Mouse (Mus musculus): ENCODE measurements around the gene Senp8. TPM values are rescaled to one million over a fixed set of nuclear protein-coding genes. Genes with fewer than 3 reads are reported as not detected.

Gene Senp8
- polyA plus RNA-seq, 1 experiment from 2014 or later = 13.9 TPM

GRCm38 (mm10) chr9:59723791-59724442 lies 26.6 kb downstream of the Senp8 start:
- no peaks in the 10 kb centered on the region for H3K36me3 ChIP-seq (ENCODE audit: control insufficient read depth, insufficient read depth, low read length)
- H3K27me3 ChIP-seq (ENCODE audit: control insufficient read depth, insufficient read depth, low read length) = no peaks in the 10 kb centered on the region
- no peaks in the 10 kb centered on the region for H3K9me3 ChIP-seq (ENCODE audit: control insufficient read depth, low read length)
- H3K27ac ChIP-seq (ENCODE audit: low read depth, low read length) = peak overlapping the region; percentile 87
- H3K4me2 ChIP-seq (replicated peaks; ENCODE audit: low read depth, low read length) = peak overlapping the region; percentile 35
- no peak overlapping the region for H3K9ac ChIP-seq (ENCODE audit: low read depth, low read length)
- peak; percentile 87 for ATAC-seq (ENCODE audit: low FRiP score, low TSS enrichment)
- H3K4me1 ChIP-seq (ENCODE audit: control insufficient read depth, insufficient read depth, low read length) = peaks cover 15% of the 10 kb centered on the region
- 31% methylated on average over 8 of the region's 8 CpGs for WGBS
- no peak overlapping the region for H3K4me3 ChIP-seq (ENCODE audit: low read length)

- 17% methylated on average over 10 of the region's 10 CpGs for WGBS
- peak overlapping the region; percentile 28; the same call in 1 of the 2 replicates for H3K9ac ChIP-seq (ENCODE audit: low read depth, low read length)
These were observed 27.3 kb downstream of the Senp8 start for GRCm38 (mm10) chr9:59723096-59723657.

GRCm38 (mm10) chr9:59721144-59721543 lies 29.4 kb downstream of the Senp8 start:
- Histone ChIP-seq H3K9ac (ENCODE audit: low read depth, low read length) (no peak overlapping the region), H3K36me3 (ENCODE audit: control insufficient read depth, insufficient read depth, low read length) (no peaks in the 10 kb centered on the region), H3K27ac (ENCODE audit: low read depth, low read length) (no peak overlapping the region), H3K4me3 (ENCODE audit: low read length) (no peak overlapping the region), H3K9me3 (ENCODE audit: control insufficient read depth, low read length) (no peaks in the 10 kb centered on the region), H3K4me2 (replicated peaks; ENCODE audit: low read depth, low read length) (no peak overlapping the region), H3K4me1 (ENCODE audit: control insufficient read depth, insufficient read depth, low read length) (peaks cover 12% of the 10 kb centered on the region), H3K27me3 (ENCODE audit: control insufficient read depth, insufficient read depth, low read length) (no peaks in the 10 kb centered on the region)
- ATAC-seq (ENCODE audit: low FRiP score, low TSS enrichment) = no peak
- 85% methylated on average over 5 of the region's 5 CpGs for WGBS

More at GRCm38 (mm10) chr9:59723096-59723657, 27.3 kb downstream of the Senp8 start:
- ATAC-seq (ENCODE audit: low FRiP score, low TSS enrichment) = peak; percentile 58
- Histone ChIP-seq H3K4me3 (ENCODE audit: low read length) (peak overlapping the region; percentile 9; the same call in 1 of the 2 replicates), H3K9me3 (ENCODE audit: control insufficient read depth, low read length) (no peaks in the 10 kb centered on the region), H3K4me1 (ENCODE audit: control insufficient read depth, insufficient read depth, low read length) (peaks cover 15% of the 10 kb centered on the region), H3K4me2 (replicated peaks; ENCODE audit: low read depth, low read length) (peak overlapping the region; percentile 35), H3K27ac (ENCODE audit: low read depth, low read length) (peak overlapping the region; percentile 87), H3K27me3 (ENCODE audit: control insufficient read depth, insufficient read depth, low read length) (no peaks in the 10 kb centered on the region), H3K36me3 (ENCODE audit: control insufficient read depth, insufficient read depth, low read length) (no peaks in the 10 kb centered on the region)

GRCm38 (mm10) chr9:59718237-59718636 lies 32.3 kb downstream of the Senp8 start:
- no peaks in the 10 kb centered on the region for H3K9me3 ChIP-seq (ENCODE audit: control insufficient read depth, low read length)
- H3K27ac ChIP-seq (ENCODE audit: low read depth, low read length) = no peak overlapping the region
- no peak overlapping the region for H3K9ac ChIP-seq (ENCODE audit: low read depth, low read length)
- no peak overlapping the region for H3K4me3 ChIP-seq (ENCODE audit: low read length)
- H3K27me3 ChIP-seq (ENCODE audit: control insufficient read depth, insufficient read depth, low read length) = no peaks in the 10 kb centered on the region
- 90% methylated on average over 4 of the region's 4 CpGs for WGBS
- H3K4me1 ChIP-seq (ENCODE audit: control insufficient read depth, insufficient read depth, low read length) = peaks cover under 1% of the 10 kb centered on the region; the same call in 1 of the 2 replicates
- no peak overlapping the region for H3K4me2 ChIP-seq (replicated peaks; ENCODE audit: low read depth, low read length)
- H3K36me3 ChIP-seq (ENCODE audit: control insufficient read depth, insufficient read depth, low read length) = no peaks in the 10 kb centered on the region
- ATAC-seq (ENCODE audit: low FRiP score, low TSS enrichment) = no peak

GRCm38 (mm10) chr9:59716275-59716898 lies 34.1 kb downstream of the Senp8 start:
- no peak for ATAC-seq (ENCODE audit: low FRiP score, low TSS enrichment)
- Histone ChIP-seq H3K4me2 (replicated peaks; ENCODE audit: low read depth, low read length) (no peak overlapping the region), H3K36me3 (ENCODE audit: control insufficient read depth, insufficient read depth, low read length) (no peaks in the 10 kb centered on the region), H3K27me3 (ENCODE audit: control insufficient read depth, insufficient read depth, low read length) (no peaks in the 10 kb centered on the region), H3K9ac (ENCODE audit: low read depth, low read length) (no peak overlapping the region), H3K27ac (ENCODE audit: low read depth, low read length) (no peak overlapping the region), H3K4me3 (ENCODE audit: low read length) (no peak overlapping the region), H3K4me1 (ENCODE audit: control insufficient read depth, insufficient read depth, low read length) (no peaks in the 10 kb centered on the region), H3K9me3 (ENCODE audit: control insufficient read depth, low read length) (no peaks in the 10 kb centered on the region)
- WGBS = 57% methylated on average over 7 of the region's 7 CpGs

- 72% methylated on average over 3 of the region's 3 CpGs for whole genome bisulfite sequencing
- Histone ChIP-seq H3K27me3 (ENCODE audit: control insufficient read depth, insufficient read depth, low read length) (no peaks in the 10 kb centered on the region), H3K4me1 (ENCODE audit: control insufficient read depth, insufficient read depth, low read length) (0 out of 2 replicates have a peak, but pooled peaks cover 3% of the 10 kb centered on the region), H3K9me3 (ENCODE audit: control insufficient read depth, low read length) (no peaks in the 10 kb centered on the region), H3K4me2 (replicated peaks; ENCODE audit: low read depth, low read length) (no peak overlapping the region), H3K27ac (ENCODE audit: low read depth, low read length) (no peak overlapping the region), H3K36me3 (ENCODE audit: control insufficient read depth, insufficient read depth, low read length) (no peaks in the 10 kb centered on the region), H3K9ac (ENCODE audit: low read depth, low read length) (no peak overlapping the region), H3K4me3 (ENCODE audit: low read length) (no peak overlapping the region)
- ATAC-seq (ENCODE audit: low FRiP score, low TSS enrichment) = no peak
These were observed 41.3 kb downstream of the Senp8 start for GRCm38 (mm10) chr9:59709225-59709624.

- Histone ChIP-seq H3K27ac (ENCODE audit: low read depth, low read length) (no peak overlapping the region), H3K36me3 (ENCODE audit: control insufficient read depth, insufficient read depth, low read length) (no peaks in the 10 kb centered on the region), H3K9me3 (ENCODE audit: control insufficient read depth, low read length) (no peaks in the 10 kb centered on the region), H3K27me3 (ENCODE audit: control insufficient read depth, insufficient read depth, low read length) (no peaks in the 10 kb centered on the region), H3K9ac (ENCODE audit: low read depth, low read length) (no peak overlapping the region), H3K4me1 (ENCODE audit: control insufficient read depth, insufficient read depth, low read length) (0 out of 2 replicates have a peak, but pooled peaks cover 3% of the 10 kb centered on the region), H3K4me3 (ENCODE audit: low read length) (no peak overlapping the region), H3K4me2 (replicated peaks; ENCODE audit: low read depth, low read length) (no peak overlapping the region)
- WGBS = 57% methylated on average over 10 of the region's 10 CpGs
- ATAC-seq (ENCODE audit: low FRiP score, low TSS enrichment) = no peak
These were observed 43.4 kb downstream of the Senp8 start for GRCm38 (mm10) chr9:59706850-59707825.

- WGBS = 67% methylated on average over 6 of the region's 6 CpGs
- H3K4me2 ChIP-seq (replicated peaks; ENCODE audit: low read depth, low read length) = no peak overlapping the region
- no peak overlapping the region for H3K9ac ChIP-seq (ENCODE audit: low read depth, low read length)
- H3K27me3 ChIP-seq (ENCODE audit: control insufficient read depth, insufficient read depth, low read length) = no peaks in the 10 kb centered on the region
- H3K36me3 ChIP-seq (ENCODE audit: control insufficient read depth, insufficient read depth, low read length) = no peaks in the 10 kb centered on the region
- ATAC-seq (ENCODE audit: low FRiP score, low TSS enrichment) = no peak
- no peak overlapping the region for H3K27ac ChIP-seq (ENCODE audit: low read depth, low read length)
- H3K4me1 ChIP-seq (ENCODE audit: control insufficient read depth, insufficient read depth, low read length) = no peaks in the 10 kb centered on the region
- H3K4me3 ChIP-seq (ENCODE audit: low read length) = no peak overlapping the region
- H3K9me3 ChIP-seq (ENCODE audit: control insufficient read depth, low read length) = no peaks in the 10 kb centered on the region
These were observed 47.4 kb downstream of the Senp8 start for GRCm38 (mm10) chr9:59703099-59703498.

Measured in kidney, embryonic 14.5 days (tissue).